Mouse (Mus musculus) neural tube, embryonic 14.5 days (tissue): Measurements from ENCODE around the gene Tada1. TPM values are rescaled to one million over a fixed set of nuclear protein-coding genes. Genes with fewer than 3 reads are reported as not detected.

ENCODE experiments used
- ATAC-seq: fragments of 200-750 bp; cut with Nextera tagmentation; 2 replicates; pipeline ENCODE4 v1.8.0; 2017; ENCODE audit warnings: low read depth, mild to moderate bottlenecking, moderate TSS enrichment, moderate library complexity
- H3K27ac ChIP-seq: fragments of 300-500 bp; sonication (generic); 2 replicates; pipeline ENCODE4 v1.5.1; 2014; ENCODE audit warnings: low read depth, mild to moderate bottlenecking, control low read depth, low read length, moderate library complexity, mixed read lengths
- H3K27me3 ChIP-seq: fragments of 300-500 bp; sonication (generic); 2 replicates; pipeline ENCODE4 v1.6.1; 2014; ENCODE audit warnings: low read length; ENCODE audit not compliant: control insufficient read depth, insufficient read depth
- H3K36me3 ChIP-seq: fragments of 300-500 bp; sonication (generic); 2 replicates; pipeline ENCODE4 v1.6.1; 2014; ENCODE audit warnings: low read length, mixed read lengths; ENCODE audit not compliant: control insufficient read depth, insufficient read depth
- H3K4me1 ChIP-seq: fragments of 300-500 bp; sonication (generic); 2 replicates; pipeline ENCODE4 v1.6.1; 2014; ENCODE audit warnings: low read length; ENCODE audit not compliant: control insufficient read depth, insufficient read depth
- H3K4me2 ChIP-seq: fragments of 300-500 bp; sonication (generic); 2 replicates; pipeline ENCODE4 v1.6.1; 2014; ENCODE audit warnings: mild to moderate bottlenecking, low read depth, low read length, control low read depth
- H3K4me3 ChIP-seq: fragments of 300-500 bp; sonication (generic); 2 replicates; pipeline ENCODE4 v1.5.1; 2014; ENCODE audit warnings: low read depth, low read length, control low read depth, mixed read lengths
- H3K9ac ChIP-seq: fragments of 300-500 bp; sonication (generic); replicated peaks from 2 replicates; pipeline ENCODE4 v1.6.1; 2014; ENCODE audit warnings: low read depth, mild to moderate bottlenecking, control low read depth, low read length, mixed read lengths
- H3K9me3 ChIP-seq: fragments of 300-500 bp; sonication (generic); 2 replicates; pipeline ENCODE4 v1.6.1; 2016; ENCODE audit warnings: low read length; ENCODE audit not compliant: control insufficient read depth
- WGBS: fragments of 180-500 bp; shearing (Covaris S2); extraction: QIAGEN DNeasy Blood & Tissue Kit; methylation state at CpG from one replicate; pipeline ENCODE4 v1.1.7; 2014; 5-methylcytosine and 5-hydroxymethylcytosine counted together
- polyA plus RNA-seq: library from polyadenylated mRNA; unstranded; fragments of >200 nt; fragmentation: Nextera tagmentation; extraction: Ambion mirVana; gene quantifications from 2 replicates; pipeline ENCODE4 v1.2.1, GENCODE M21; 2014

Tada1 gene
- polyA plus RNA-seq, 1 experiment from 2014 or later = 84.0 TPM

DNA sequence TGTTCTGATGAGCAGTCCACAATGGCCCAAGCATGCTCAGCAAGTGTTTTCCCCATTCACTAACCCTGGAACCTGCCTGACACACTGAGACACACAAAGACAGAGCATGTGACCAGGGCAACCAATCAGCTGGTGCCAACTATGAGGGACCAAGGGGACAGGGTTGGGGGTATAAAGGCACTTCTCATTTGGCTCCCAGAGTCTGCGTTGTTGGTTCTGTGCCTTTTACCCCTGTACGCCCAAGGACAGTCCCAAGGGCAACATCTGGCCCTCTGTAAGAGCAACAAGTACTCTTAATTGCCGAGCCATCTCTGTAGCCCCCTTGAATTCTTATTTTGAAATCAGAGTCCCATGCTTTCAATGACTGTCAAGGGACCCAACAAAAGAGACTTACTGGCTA, 33.4 kb downstream of the Tada1 start:
- no peak overlapping the region for H3K4me3 ChIP-seq
- H3K36me3 ChIP-seq = peaks cover 6% of the 10 kb centered on the region
- no peak overlapping the region for H3K4me2 ChIP-seq
- H3K27ac ChIP-seq = no peak overlapping the region
- no peak overlapping the region for H3K9ac ChIP-seq
- WGBS = 95% methylated on average over 3 of the region's 3 CpGs
- H3K4me1 ChIP-seq = peaks cover 10% of the 10 kb centered on the region
- H3K9me3 ChIP-seq = no peaks in the 10 kb centered on the region
- no peaks in the 10 kb centered on the region for H3K27me3 ChIP-seq
- no peak for ATAC-seq

DNA sequence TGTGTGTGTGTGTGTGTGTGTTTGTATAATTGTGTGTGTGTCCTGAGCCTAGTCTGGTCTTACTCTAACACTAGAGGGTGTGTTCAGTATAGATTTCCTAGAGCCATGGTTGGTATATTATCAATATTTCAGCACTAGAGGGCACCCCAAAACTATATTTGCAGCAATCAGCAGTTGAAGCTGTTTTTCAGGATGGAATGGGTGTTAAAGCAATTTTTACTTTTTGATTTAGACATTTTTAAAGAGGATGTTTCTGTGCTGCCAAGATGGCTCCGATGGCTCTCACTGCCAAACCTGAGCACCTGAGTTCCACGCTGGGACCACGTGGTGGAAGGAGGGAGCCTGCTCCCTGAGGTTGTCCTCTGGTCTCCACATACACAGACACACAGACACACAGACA, 50.2 kb downstream of the Tada1 start:
- H3K36me3 ChIP-seq = no peaks in the 10 kb centered on the region
- 71% methylated on average over 3 of the region's 3 CpGs for WGBS

DNA sequence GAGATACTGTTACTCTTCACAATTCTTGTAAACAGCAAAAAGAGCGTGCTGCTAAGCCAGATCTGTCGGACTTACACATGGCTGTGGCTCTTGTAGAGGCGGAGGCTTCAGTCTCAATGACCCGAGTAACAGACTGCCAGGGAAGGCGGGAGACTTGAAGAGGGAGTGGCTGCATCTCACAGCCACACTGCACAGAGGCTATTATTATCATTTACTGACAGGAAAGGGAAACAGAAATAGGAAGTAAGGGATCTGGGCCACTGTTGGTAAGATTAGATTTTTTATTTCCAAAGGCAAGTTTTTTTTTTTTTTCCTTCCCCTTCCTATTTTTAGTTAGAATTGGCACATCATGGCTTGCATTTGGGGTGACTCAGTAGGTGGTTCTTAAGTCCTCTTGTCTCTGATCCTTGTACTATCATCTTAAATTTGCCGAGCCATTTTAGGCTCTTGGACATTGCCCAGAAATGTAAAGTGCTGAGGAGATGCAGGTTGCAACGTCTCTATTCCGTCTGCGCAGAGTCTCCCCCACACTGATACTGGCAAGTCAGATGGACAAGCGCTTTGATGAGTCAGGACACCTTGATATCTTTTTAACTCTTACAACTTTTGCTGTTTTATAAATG, 51.0 kb downstream of the Tada1 start:
- Histone ChIP-seq H3K9me3 (no peaks in the 10 kb centered on the region), H3K4me2 (no peak overlapping the region), H3K36me3 (no peaks in the 10 kb centered on the region), H3K27ac (no peak overlapping the region), H3K9ac (no peak overlapping the region), H3K27me3 (no peaks in the 10 kb centered on the region), H3K4me1 (no peaks in the 10 kb centered on the region), H3K4me3 (no peak overlapping the region)
- WGBS = 63% methylated on average over 10 of the region's 10 CpGs
- no peak for ATAC-seq

More for the DNA sequence above, 50.2 kb downstream of the Tada1 start:
- Histone ChIP-seq H3K27me3 (no peaks in the 10 kb centered on the region), H3K4me3 (no peak overlapping the region), H3K27ac (no peak overlapping the region), H3K4me1 (no peaks in the 10 kb centered on the region), H3K4me2 (no peak overlapping the region), H3K9ac (no peak overlapping the region), H3K9me3 (no peaks in the 10 kb centered on the region)
- peak; percentile 68; the same call in 1 of the 2 replicates for ATAC-seq

DNA sequence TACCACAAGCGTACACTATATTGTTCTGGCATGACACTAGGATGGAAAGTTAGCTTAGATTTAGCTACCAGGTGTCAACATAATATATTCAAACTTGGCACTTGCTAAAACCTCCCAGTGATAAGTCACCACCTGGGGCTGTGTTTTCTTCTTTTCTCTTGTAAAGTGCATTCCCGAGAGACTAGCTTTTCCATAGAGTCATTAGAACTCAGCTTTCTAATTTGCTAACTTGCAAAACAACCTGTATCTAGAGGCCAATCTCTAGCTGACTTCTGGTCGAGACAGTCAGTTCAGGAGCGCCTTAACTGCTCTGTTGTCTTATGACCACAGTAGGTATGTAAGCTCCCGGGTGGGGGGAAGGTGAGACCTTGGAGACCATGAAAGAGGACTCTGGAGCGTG, 60.5 kb downstream of the Tada1 start:
- WGBS = 77% methylated on average over 6 of the region's 6 CpGs
- no peaks in the 10 kb centered on the region for H3K9me3 ChIP-seq
- H3K4me3 ChIP-seq = no peak overlapping the region
- H3K4me1 ChIP-seq = no peaks in the 10 kb centered on the region
- no peak overlapping the region for H3K27ac ChIP-seq
- H3K4me2 ChIP-seq = no peak overlapping the region
- H3K36me3 ChIP-seq = no peaks in the 10 kb centered on the region
- no peaks in the 10 kb centered on the region for H3K27me3 ChIP-seq
- no peak for ATAC-seq
- H3K9ac ChIP-seq = no peak overlapping the region

DNA sequence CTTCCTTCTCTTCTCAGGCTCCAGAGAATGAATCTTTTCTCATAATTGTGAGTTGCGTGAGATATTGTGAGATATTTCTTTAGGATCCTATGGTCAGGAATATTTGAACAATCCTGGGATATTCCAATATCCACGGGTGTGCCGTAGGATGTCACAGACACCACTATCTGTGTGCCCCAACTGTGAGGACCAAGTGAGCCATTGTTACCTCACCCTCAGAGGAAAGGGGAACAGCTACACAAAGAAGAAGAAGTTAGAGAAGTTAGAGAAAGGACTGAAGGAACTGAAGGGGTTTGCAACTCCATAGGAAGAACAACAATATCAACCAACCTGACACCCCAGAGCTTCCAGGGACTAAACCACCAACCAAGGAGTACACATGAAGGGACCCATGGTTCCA, 63.1 kb downstream of the Tada1 start:
- no peaks in the 10 kb centered on the region for H3K36me3 ChIP-seq
- H3K4me3 ChIP-seq = no peak overlapping the region
- H3K27ac ChIP-seq = no peak overlapping the region
- 91% methylated on average over 3 of the region's 3 CpGs for WGBS
- no peaks in the 10 kb centered on the region for H3K27me3 ChIP-seq
- no peak overlapping the region for H3K9ac ChIP-seq
- H3K4me1 ChIP-seq = no peaks in the 10 kb centered on the region
- H3K9me3 ChIP-seq = no peaks in the 10 kb centered on the region
- H3K4me2 ChIP-seq = no peak overlapping the region
- ATAC-seq = no peak

Other genes with a start within 250 kb of the Tada1 start
- gene Gpa33, start 248.9 kb upstream of the Tada1 start, polyA plus RNA-seq = not detected in 2 replicates
- not detected in 2 replicates for gene Mael, start 140.3 kb upstream of the Tada1 start, polyA plus RNA-seq
- 2.8 and 3.3 TPM in 2 replicates for gene Ildr2, start 125.0 kb upstream of the Tada1 start, polyA plus RNA-seq
- gene Pogk, start 30.8 kb downstream of the Tada1 start, polyA plus RNA-seq = 40.2 and 49.1 TPM in 2 replicates
- gene Gm4846, start 118.5 kb downstream of the Tada1 start, polyA plus RNA-seq = not detected in 2 replicates